Mouse (Mus musculus) forebrain, postnatal 0 days (tissue): ENCODE results near the gene Tmed9. TPM values are rescaled to one million over a fixed set of nuclear protein-coding genes. Genes with fewer than 3 reads are reported as not detected.
"Not testable (repeated sequence)": the region's sequence is repeated elsewhere in the genome, so short reads cannot be mapped to it uniquely, and the experiment has no call there.

Experiments
- ATAC-seq: fragments of 200-750 bp; cut with Nextera tagmentation; 2 replicates; pipeline ENCODE4 v1.8.0; 2017; ENCODE audit warnings: mild to moderate bottlenecking, moderate library complexity
- DNase-seq: peaks from one replicate; pipeline ENCODE4 v3.0.0-alpha.2; 2015
- H3K27ac ChIP-seq: fragments of 300-500 bp; sonication (generic); 2 replicates; pipeline ENCODE4 v1.5.1; 2014; ENCODE audit warnings: low read depth, mild to moderate bottlenecking, antibody characterized with exemption, low read length, moderate library complexity, mixed read lengths
- H3K27me3 ChIP-seq: fragments of 300-500 bp; sonication (generic); 2 replicates; pipeline ENCODE4 v1.6.1; 2014; ENCODE audit warnings: mild to moderate bottlenecking, low read length, mixed read lengths; ENCODE audit not compliant: insufficient read depth
- H3K36me3 ChIP-seq: fragments of 300-500 bp; sonication (generic); 2 replicates; pipeline ENCODE4 v1.6.1; 2014; ENCODE audit warnings: mild to moderate bottlenecking, moderate library complexity; ENCODE audit not compliant: insufficient read depth
- H3K4me1 ChIP-seq: fragments of 300-500 bp; sonication (generic); 2 replicates; pipeline ENCODE4 v1.6.1; 2014; ENCODE audit warnings: antibody characterized with exemption; ENCODE audit not compliant: insufficient read depth
- H3K4me2 ChIP-seq: fragments of 300-500 bp; sonication (generic); 2 replicates; pipeline ENCODE4 v1.6.1; 2014; ENCODE audit warnings: low read depth, mild to moderate bottlenecking, moderate library complexity
- H3K4me3 ChIP-seq: fragments of 300-500 bp; sonication (generic); 2 replicates; pipeline ENCODE4 v1.5.1; 2014; ENCODE audit warnings: low read depth, low read length, mixed read lengths
- H3K9ac ChIP-seq: fragments of 300-500 bp; sonication (generic); 2 replicates; pipeline ENCODE4 v1.6.1; 2014; ENCODE audit warnings: mild to moderate bottlenecking
- H3K9me3 ChIP-seq: fragments of 300-500 bp; sonication (generic); 2 replicates; pipeline ENCODE4 v1.6.1; 2016; ENCODE audit warnings: low read length
- CTCF ChIP-seq: sonication (generic); IDR thresholded peaks from 2 replicates; pipeline ENCODE4 v1.5.1; 2016; ENCODE audit warnings: antibody characterized with exemption, control low read depth, low read depth
- WGBS: fragments of 180-500 bp; shearing (Covaris S2); extraction: QIAGEN DNeasy Blood & Tissue Kit; methylation state at CpG from one replicate; pipeline ENCODE4 v1.1.7; 2014; 5-methylcytosine and 5-hydroxymethylcytosine counted together
- polyA plus RNA-seq: library from polyadenylated mRNA; unstranded; fragments of >200 nt; fragmentation: Nextera tagmentation; extraction: Ambion mirVana; gene quantifications from 2 replicates; pipeline ENCODE4 v1.2.1, GENCODE M21; 2015
- total RNA-seq: library from RNA; depleted of rRNA; stranded (reverse); fragments of >200 nt; gene quantifications from 2 replicates; pipeline ENCODE4 v1.2.3, GENCODE M21; 2014

Tmed9 gene
- total and polyA plus RNA-seq, 2 experiments from 2014 or later, result 56.3 to 102 TPM

GRCm38 (mm10) chr13:55575932-55576331, 2.4 kb downstream of the Tmed9 start:
- 68% methylated on average over 5 of the region's 5 CpGs for WGBS
- no peak for TF ChIP-seq CTCF

GRCm38 (mm10) chr13:55576872-55577271, 3.3 kb downstream of the Tmed9 start:
- not testable (repeated sequence) for H3K4me2 ChIP-seq, ATAC-seq, DNase-seq, H3K27ac ChIP-seq, H3K36me3 ChIP-seq, H3K27me3 ChIP-seq, H3K4me1 ChIP-seq, H3K4me3 ChIP-seq, H3K9ac ChIP-seq, H3K9me3 ChIP-seq
- 91% methylated on average over 7 of the region's 7 CpGs for WGBS

More at GRCm38 (mm10) chr13:55575932-55576331, 2.4 kb downstream of the Tmed9 start:
- H3K27ac ChIP-seq, result no peak overlapping the region
- H3K4me2 ChIP-seq, result no peak overlapping the region
- H3K9ac ChIP-seq, result no peak overlapping the region
- H3K36me3 ChIP-seq, result no peaks in the 10 kb centered on the region
- DNase-seq, result no peak
- peaks cover 5% of the 10 kb centered on the region; the same call in 1 of the 2 replicates for H3K4me1 ChIP-seq
- H3K4me3 ChIP-seq, result no peak overlapping the region
- H3K9me3 ChIP-seq, result no peaks in the 10 kb centered on the region
- H3K27me3 ChIP-seq, result no peaks in the 10 kb centered on the region
- no peak for ATAC-seq

- no peaks in the 10 kb centered on the region for H3K27me3 ChIP-seq
- ATAC-seq (no peak), DNase-seq (no peak)
- no peak for TF ChIP-seq CTCF
- H3K4me2 ChIP-seq, result no peak overlapping the region
- 87% methylated on average over 4 of the region's 4 CpGs for WGBS
- no peak overlapping the region for H3K27ac ChIP-seq
- H3K36me3 ChIP-seq, result no peaks in the 10 kb centered on the region
- no peak overlapping the region for H3K4me3 ChIP-seq
- no peaks in the 10 kb centered on the region for H3K4me1 ChIP-seq
- no peaks in the 10 kb centered on the region for H3K9me3 ChIP-seq
- no peak overlapping the region for H3K9ac ChIP-seq
Observed at GRCm38 (mm10) chr13:55578086-55578485, 4.6 kb downstream of the Tmed9 start.

- no peaks in the 10 kb centered on the region for H3K9me3 ChIP-seq
Observed at GRCm38 (mm10) chr13:55591961-55592490, 18.5 kb downstream of the Tmed9 start.

GRCm38 (mm10) chr13:55592512-55593253, 19.2 kb downstream of the Tmed9 start:
- Histone ChIP-seq H3K9ac (peak overlapping the region; percentile 80), H3K9me3 (no peaks in the 10 kb centered on the region), H3K27me3 (no peaks in the 10 kb centered on the region), H3K4me2 (peak overlapping the region; percentile 75), H3K4me3 (peak overlapping the region; percentile 80), H3K4me1 (peaks cover 3% of the 10 kb centered on the region; the same call in 1 of the 2 replicates), H3K36me3 (peaks cover 31% of the 10 kb centered on the region), H3K27ac (peak overlapping the region; percentile 91)
- peak; percentile 28 for TF ChIP-seq CTCF
- ATAC-seq, result peak; percentile 100
- WGBS, result 4% methylated on average over 29 of the region's 29 CpGs
- DNase-seq, result peak; percentile 99

More at GRCm38 (mm10) chr13:55591961-55592490, 18.5 kb downstream of the Tmed9 start:
- Histone ChIP-seq H3K4me3 (no peak overlapping the region; the same call in 1 of the 2 replicates), H3K9ac (no peak overlapping the region), H3K4me2 (no peak overlapping the region), H3K36me3 (peaks cover 24% of the 10 kb centered on the region), H3K4me1 (peaks cover 3% of the 10 kb centered on the region; the same call in 1 of the 2 replicates), H3K27me3 (no peaks in the 10 kb centered on the region), H3K27ac (peak overlapping the region; percentile 91; the same call in 1 of the 2 replicates)
- 76% methylated on average over 4 of the region's 4 CpGs for WGBS
- no peak for ATAC-seq
- no peak for TF ChIP-seq CTCF
- DNase-seq, result no peak

GRCm38 (mm10) chr13:55593254-55593747, 19.8 kb downstream of the Tmed9 start:
- DNase-seq (no peak), ATAC-seq (peak; percentile 38)
- TF ChIP-seq CTCF, result no peak
- peaks cover 3% of the 10 kb centered on the region; the same call in 1 of the 2 replicates for H3K4me1 ChIP-seq
- H3K4me2 ChIP-seq, result peak overlapping the region; percentile 75
- H3K27ac ChIP-seq, result peak overlapping the region; percentile 79
- peak overlapping the region; percentile 80 for H3K9ac ChIP-seq
- no peaks in the 10 kb centered on the region for H3K9me3 ChIP-seq
- 1% methylated on average over 31 of the region's 31 CpGs for WGBS
- peaks cover 35% of the 10 kb centered on the region for H3K36me3 ChIP-seq
- no peaks in the 10 kb centered on the region for H3K27me3 ChIP-seq
- H3K4me3 ChIP-seq, result peak overlapping the region; percentile 80

GRCm38 (mm10) chr13:55595375-55595774, 21.8 kb downstream of the Tmed9 start:
- no peak for DNase-seq
- no peak overlapping the region for H3K4me3 ChIP-seq
- no peaks in the 10 kb centered on the region for H3K27me3 ChIP-seq
- no peak for TF ChIP-seq CTCF
- no peak overlapping the region for H3K9ac ChIP-seq
- 74% methylated on average over 12 of the region's 12 CpGs for WGBS
- H3K9me3 ChIP-seq, result no peaks in the 10 kb centered on the region
- peaks cover 3% of the 10 kb centered on the region; the same call in 1 of the 2 replicates for H3K4me1 ChIP-seq
- H3K4me2 ChIP-seq, result no peak overlapping the region
- no peak overlapping the region for H3K27ac ChIP-seq
- H3K36me3 ChIP-seq, result peaks cover 37% of the 10 kb centered on the region
- ATAC-seq, result no peak
